Mouse (Mus musculus): ENCODE results near the gene Tm4sf1. TPM values are rescaled to one million over a fixed set of nuclear protein-coding genes. Genes with fewer than 3 reads are reported as not detected.

Gene Tm4sf1
- polyA plus RNA-seq (2012; rRNA removed) = 35.0 and 61.7 TPM in 2 replicates

DNA sequence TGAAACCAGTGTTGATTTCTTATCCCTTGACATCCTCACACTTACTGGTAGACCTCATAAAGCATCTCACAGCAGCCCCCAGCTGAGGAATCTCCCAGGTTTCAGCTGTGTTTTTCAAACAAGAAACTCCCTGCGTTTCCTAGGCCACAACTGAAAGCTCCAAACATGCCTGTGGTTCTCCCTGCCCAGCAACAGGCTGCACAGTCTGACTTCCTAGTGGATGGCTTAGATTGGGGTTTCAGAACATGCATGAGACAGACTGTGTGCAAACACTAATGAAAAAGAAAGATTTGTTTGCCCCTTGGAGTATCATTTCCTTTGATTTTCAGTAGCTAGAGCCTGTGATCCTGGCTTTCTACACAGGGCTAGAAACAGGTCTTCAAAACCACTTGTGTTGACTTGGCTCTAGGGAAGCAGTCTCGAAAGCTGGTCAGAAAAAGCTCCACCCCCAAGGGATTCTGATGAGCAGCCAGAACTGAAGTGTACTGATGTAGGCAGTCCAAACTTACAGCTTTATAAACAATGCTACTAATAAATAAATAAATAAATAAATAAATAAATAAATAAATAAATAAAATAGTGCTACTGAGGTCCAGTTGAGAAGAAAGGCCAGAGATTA lies at the start of gene Tm4sf1:
Tm4sf1 (minus strand) TSS at position 68 of the 619 bp plus-strand sequence.

Other genes starting within 250 kb of the Tm4sf1 start
- gene Tm4sf4, start 123.3 kb upstream of the Tm4sf1 start, polyA plus RNA-seq (2012; rRNA removed) = 0.29 and 0.32 TPM in 2 replicates